8 mouse cellular contexts compared by ENCODE assay signal in the genomic region with DNA sequence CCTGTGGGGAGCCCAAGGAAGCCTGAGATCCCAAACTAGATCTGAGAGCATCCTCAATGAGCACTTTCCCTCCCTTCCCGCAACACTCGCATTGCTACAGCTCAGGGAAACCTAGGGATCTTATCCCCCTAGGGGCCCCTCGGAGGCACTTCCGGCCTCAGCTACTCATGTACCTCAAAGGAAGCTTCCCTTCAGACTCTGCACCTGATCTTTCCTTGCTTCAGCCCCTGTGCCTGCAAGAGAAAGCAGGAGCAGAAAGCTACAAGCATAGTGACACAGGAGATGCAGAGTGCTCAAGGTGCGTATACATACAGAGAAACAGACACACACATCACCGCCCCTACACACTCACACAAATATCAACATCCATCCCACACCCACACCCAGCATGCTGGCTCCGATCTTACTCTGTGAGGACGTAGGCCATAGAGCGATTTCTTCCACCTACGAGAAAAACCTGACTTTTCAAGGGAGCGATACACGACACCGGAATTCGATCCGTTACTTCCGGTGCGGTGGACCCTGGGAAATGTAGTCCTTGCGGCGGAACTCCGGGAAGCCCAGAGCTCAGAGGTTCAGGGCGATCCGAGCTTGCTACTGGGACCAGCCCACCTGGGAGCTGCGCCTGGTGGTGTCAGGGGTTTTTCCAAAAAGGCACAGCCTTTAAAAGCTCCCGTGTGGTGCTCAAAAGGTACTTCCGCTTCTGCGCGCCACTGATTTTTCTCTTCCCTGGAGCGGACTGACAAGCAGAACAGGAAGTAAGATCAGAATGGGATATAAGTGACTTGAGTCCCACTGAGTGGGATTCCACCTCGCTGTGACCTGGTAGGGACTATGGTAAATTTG. TPM values are rescaled to one million over a fixed set of nuclear protein-coding genes. Genes with fewer than 3 reads are reported as not detected.
DNase-seq lines count a peak whose midpoint lies in the region; ATAC-seq lines count a peak whose summit lies in the region.

A gene (minus strand): TSS at position 489 of the 846 bp plus-strand sequence.

- H3K9ac ChIP-seq in hindbrain, embryonic 11.5 days (ENCODE audit: low read depth, low read length) = peak within 1 kb of the TSS; percentile 80

- no peaks in the 10 kb centered on the region for H3K36me3 ChIP-seq in hindbrain, embryonic 11.5 days (ENCODE audit: control insufficient read depth, insufficient read depth, low read length)

- WGBS in hindbrain, embryonic 11.5 days = under 1% methylated on average over 29 of the region's 29 CpGs

- H3K9me3 ChIP-seq in hindbrain, embryonic 11.5 days (ENCODE audit: control insufficient read depth, low read length) = peaks cover 4% of the 10 kb centered on the region; the same call in 1 of the 2 replicates

- no peaks in the 10 kb centered on the region for H3K27me3 ChIP-seq in hindbrain, embryonic 11.5 days (ENCODE audit: control insufficient read depth, insufficient read depth, low read length)

- H3K4me2 ChIP-seq in hindbrain, embryonic 11.5 days (replicated peaks; ENCODE audit: low read depth, low read length) = peak within 1 kb of the TSS; percentile 50

- H3K4me3 ChIP-seq in hindbrain, embryonic 11.5 days (ENCODE audit: low read depth, low read length) = peak within 1 kb of the TSS; percentile 73

- ATAC-seq in hindbrain, embryonic 11.5 days (ENCODE audit: low FRiP score) = peak; percentile 92

- H3K27ac ChIP-seq in hindbrain, embryonic 11.5 days (ENCODE audit: low read depth, low read length) = peak within 1 kb of the TSS; percentile 14; the same call in 1 of the 2 replicates

- DNase-seq in Muller cell, postnatal 12 days (ENCODE audit: inconsistent ontology term) = peak; percentile 72
- DNase-seq in cerebellum, adult 9-11 months = peak; percentile 74
- peak; percentile 25 to 85 for DNase-seq in frontal cortex, adult 2 months (ENCODE audit: extremely low spot score in 1 of 2, low spot score in 1 of 2)
- DNase-seq in hindbrain, embryonic 11.5 days (ENCODE audit: low spot score) = peak; percentile 89
- peak; percentile 65 to 76 for DNase-seq in layer of hippocampus, postnatal 10 days (ENCODE audit: low spot score in 2 of 2)
- peak; percentile 77 for DNase-seq in lung, postnatal 10 days
- DNase-seq in ovary, postnatal 36 days (ENCODE audit: low spot score) = peak; percentile 66
- peak; percentile 75 for DNase-seq in thymus, postnatal 25 days

- H3K4me1 ChIP-seq in hindbrain, embryonic 11.5 days (replicated peaks; ENCODE audit: control insufficient read depth, insufficient read depth, low read length) = no peaks in the 10 kb centered on the region; the same call in 1 of the 2 replicates

RNA-seq across cellular contexts. Expression of the gene that starts here (rescaled TPM):
- 9.2 and 10.3 TPM in 2 replicates for polyA plus RNA-seq in frontal cortex, adult 2 months (2012; rRNA removed)
- polyA plus RNA-seq in hindbrain, embryonic 11.5 days (2014; fragmentation: Nextera tagmentation; extraction: Ambion mirVana) = 21.0 and 27.2 TPM in 2 replicates
- 10 to 100 TPM; 23.3 to 23.5 TPM for total RNA-seq in layer of hippocampus, postnatal 10 days (2021)

Comparison
In these comparisons a context has a peak if more than half of its experiments do, and no peak if none do; other contexts are left out.
1. Peak in every context shown above with its lines: DNase-seq, ATAC-seq, H3K4me3 ChIP-seq and H3K27ac ChIP-seq.